ENCODE assay signal across 20 mouse cellular contexts in the genomic region with DNA sequence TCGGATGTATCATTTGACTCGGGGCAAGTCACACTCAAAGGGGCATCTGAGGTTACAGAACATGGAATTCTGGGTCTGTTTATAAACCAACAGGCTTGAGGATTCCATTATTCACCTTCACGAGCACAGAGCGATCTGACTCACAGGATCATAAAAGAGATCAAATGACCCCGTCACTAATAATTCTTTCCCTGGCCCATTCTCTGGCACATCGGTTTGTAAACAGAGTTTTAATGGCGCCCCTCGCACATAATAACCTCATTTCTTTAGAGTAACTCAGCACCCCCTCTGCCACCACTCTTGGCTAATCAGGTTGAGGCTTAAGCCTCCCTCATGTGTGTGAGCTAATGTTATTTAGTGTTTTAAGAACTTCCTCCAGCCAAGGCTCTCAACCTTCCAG.
DNase-seq lines count a peak whose midpoint lies in the region; ATAC-seq and TF ChIP-seq lines count a peak whose summit lies in the region.
"Had no signal": no experiment of that assay in that cellular context is flagged by ENCODE, and none has a peak within 500 bp of the region (broad histone marks: within the 10 kb centered on the region; RNA-seq: fewer than 3 reads in every experiment).

No protein-coding gene starts in this region.

- no peak overlapping the region for H3K4me2 ChIP-seq in lung, embryonic 14.5 days
- H3K4me2 ChIP-seq: forebrain, embryonic 13.5 days; heart, embryonic 11.5 days; hindbrain, embryonic 12.5 days; hindbrain, embryonic 15.5 days had no signal

- H3K9ac ChIP-seq in lung, embryonic 14.5 days, result no peak overlapping the region
- H3K9ac ChIP-seq: forebrain, embryonic 13.5 days; hindbrain, embryonic 12.5 days; hindbrain, embryonic 15.5 days had no signal

- H3K27ac ChIP-seq in lung, embryonic 14.5 days (ENCODE audit: low read depth), result no peak overlapping the region
- H3K27ac ChIP-seq: forebrain, embryonic 10.5 days; forebrain, embryonic 13.5 days; gastrocnemius, adult 2 months; hindbrain, embryonic 12.5 days; hindbrain, embryonic 15.5 days had no signal

- DNase-seq in adrenal gland, adult (ENCODE audit: inconsistent age in 2 of 2, low spot score in 1 of 2), result peak; percentile 64 to 78
- no peak for DNase-seq in adrenal gland, postnatal 25 days
- DNase-seq in adrenal gland, postnatal 14 days, result peak; percentile 11
- DNase-seq in adrenal gland, adult 18-20 months (ENCODE audit: low spot score in 2 of 2), result no peak
- DNase-seq in lung, embryonic 14.5 days, result peak; percentile 65
- no peak for DNase-seq in lung, adult 2 months
- DNase-seq: cerebellum, adult 11-12 months; cerebellum, adult 9-10 months; cerebellum, postnatal 14 days; gastrocnemius, adult 2 months; gastrocnemius, postnatal 14 days; heart, adult 11 months had no signal

- no peak for TF ChIP-seq POLR2A in lung, adult 2 months (IDR thresholded peaks at IDR 0.05; ENCODE audit: borderline replicate concordance, extremely low read depth, low read depth, low read length)

- H3K4me3 ChIP-seq in lung, embryonic 14.5 days (ENCODE audit: low read depth, low read length), result no peak overlapping the region
- no peak overlapping the region for H3K4me3 ChIP-seq in lung, adult 2 months (replicated peaks; ENCODE audit: extremely low read depth, low read depth, low read length)
- H3K4me3 ChIP-seq: forebrain, embryonic 10.5 days; forebrain, embryonic 13.5 days; gastrocnemius, adult 2 months; hindbrain, embryonic 12.5 days; hindbrain, embryonic 15.5 days had no signal

- no peaks in the 10 kb centered on the region for H3K4me1 ChIP-seq in lung, embryonic 14.5 days (ENCODE audit: insufficient read depth)
- no peaks in the 10 kb centered on the region for H3K4me1 ChIP-seq in lung, adult 2 months (ENCODE audit: control insufficient read depth, insufficient read depth, low read length)
- H3K4me1 ChIP-seq: forebrain, embryonic 10.5 days; forebrain, embryonic 13.5 days; hindbrain, embryonic 12.5 days; hindbrain, embryonic 15.5 days had no signal

- H3K36me3 ChIP-seq in lung, embryonic 14.5 days (ENCODE audit: insufficient read depth), result no peaks in the 10 kb centered on the region
- H3K36me3 ChIP-seq: forebrain, embryonic 10.5 days; hindbrain, embryonic 12.5 days; hindbrain, embryonic 15.5 days had no signal

- WGBS in lung, embryonic 14.5 days, result 34% methylated on average over 8 of the region's 8 CpGs
- 69% methylated on average over 8 of the region's 8 CpGs for WGBS in lung, adult 2 months

- TF ChIP-seq CTCF in lung, embryonic 14.5 days (IDR thresholded peaks at IDR 0.05; ENCODE audit: low read depth), result no peak
- no peak for TF ChIP-seq CTCF in lung, adult 2 months (IDR thresholded peaks at IDR 0.05; ENCODE audit: insufficient read depth, low read length)

- ATAC-seq in lung, embryonic 14.5 days (ENCODE audit: insufficient read depth), result 0 out of 2 replicates have a peak, but pooled peaks have one; percentile 35
- ATAC-seq: activated CD4-positive, CD25-positive, alpha-beta regulatory T cell, adult 4 months; forebrain, embryonic 13.5 days; forebrain, embryonic 16.5 days; intestine, postnatal 0 days had no signal

- no peaks in the 10 kb centered on the region for H3K9me3 ChIP-seq in lung, embryonic 14.5 days (ENCODE audit: low read depth, low read length)
- H3K9me3 ChIP-seq: forebrain, embryonic 10.5 days; forebrain, embryonic 13.5 days; hindbrain, embryonic 12.5 days; hindbrain, embryonic 15.5 days had no signal

- no peaks in the 10 kb centered on the region for H3K27me3 ChIP-seq in lung, embryonic 14.5 days (ENCODE audit: insufficient read depth, low read length)
- H3K27me3 ChIP-seq: forebrain, embryonic 13.5 days; hindbrain, embryonic 12.5 days; hindbrain, embryonic 15.5 days had no signal

Comparison
In these comparisons a context has a peak if more than half of its experiments do, and no peak if none do; other contexts are left out.
1. DNase-seq: peak in adrenal gland, adult (2 of 2), adrenal gland, postnatal 14 days (single experiment) and lung, embryonic 14.5 days (single experiment); none in adrenal gland, postnatal 25 days (single experiment), adrenal gland, adult 18-20 months (0 of 2) and lung, adult 2 months (single experiment).